Mouse (Mus musculus) CD4-positive, CD25-positive, alpha-beta regulatory T cell, adult 2 months (primary cell): ENCODE results near the gene Ep300.
"Not testable (repeated sequence)": the region's sequence is repeated elsewhere in the genome, so short reads cannot be mapped to it uniquely, and the experiment has no call there.

Experiments
- DNase-seq: peaks from one replicate; pipeline ENCODE4 v3.0.0-alpha.2; 2012; ENCODE audit warnings: low read depth, low spot score

Gene Ep300

GRCm38 (mm10) chr15:81594146-81594696, 9.1 kb downstream of the Ep300 start:
- DNase-seq = no peak

GRCm38 (mm10) chr15:81598742-81599141, 13.6 kb downstream of the Ep300 start:
- DNase-seq = not testable (repeated sequence)

GRCm38 (mm10) chr15:81605241-81605640, 20.1 kb downstream of the Ep300 start:
- no peak for DNase-seq

DNA sequence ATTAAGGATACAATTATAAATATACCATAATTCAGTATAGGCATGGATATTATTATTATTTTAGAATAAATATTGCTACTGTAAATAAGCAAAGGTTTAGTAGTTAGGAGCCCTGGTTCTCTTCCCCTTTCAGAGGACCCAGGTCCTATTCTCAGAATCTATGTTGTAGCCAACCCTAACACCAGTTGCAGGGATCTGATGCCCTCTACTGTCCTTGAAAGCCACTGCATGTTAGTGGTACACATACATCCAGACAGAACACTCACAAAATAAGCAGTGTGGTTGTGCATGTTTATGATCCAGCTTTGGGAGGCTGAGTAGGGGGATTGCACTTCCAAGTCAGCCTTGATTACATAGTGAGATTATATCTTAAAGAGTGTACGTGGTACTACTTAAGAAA, 21.5 kb downstream of the Ep300 start:
- peak; percentile 74 for DNase-seq

GRCm38 (mm10) chr15:81649516-81650455, 64.6 kb downstream of the Ep300 start:
- no peak for DNase-seq

GRCm38 (mm10) chr15:81650636-81651035, 65.5 kb downstream of the Ep300 start:
- no peak for DNase-seq

DNA sequence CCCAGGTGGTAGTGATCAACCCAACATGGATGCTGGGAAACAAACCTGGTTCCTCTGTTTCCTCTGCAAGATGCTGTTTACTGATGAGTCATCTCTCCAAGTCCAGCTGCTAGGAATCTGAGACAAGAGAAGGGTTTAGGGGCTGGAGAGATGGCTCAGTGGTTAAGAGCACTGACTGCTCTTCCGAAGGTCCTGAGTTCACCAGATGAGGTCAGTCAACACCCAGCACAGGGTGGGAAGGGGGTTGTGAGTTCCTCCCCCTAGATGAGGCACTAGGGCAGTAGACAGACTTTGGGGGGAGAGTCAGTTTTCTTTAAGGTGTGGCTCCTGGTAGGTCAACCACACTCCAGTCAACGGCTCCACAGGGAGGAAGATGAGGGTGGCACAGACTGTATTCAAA, 76.5 kb downstream of the Ep300 start:
- no peak for DNase-seq

GRCm38 (mm10) chr15:81663281-81663680, 78.1 kb downstream of the Ep300 start:
- DNase-seq = no peak

GRCm38 (mm10) chr15:81663697-81664561, 78.8 kb downstream of the Ep300 start, which contains the start of gene L3mbtl2:
Gene L3mbtl2 (plus strand): TSS chr15:81663889.
- DNase-seq = peak; percentile 95

DNA sequence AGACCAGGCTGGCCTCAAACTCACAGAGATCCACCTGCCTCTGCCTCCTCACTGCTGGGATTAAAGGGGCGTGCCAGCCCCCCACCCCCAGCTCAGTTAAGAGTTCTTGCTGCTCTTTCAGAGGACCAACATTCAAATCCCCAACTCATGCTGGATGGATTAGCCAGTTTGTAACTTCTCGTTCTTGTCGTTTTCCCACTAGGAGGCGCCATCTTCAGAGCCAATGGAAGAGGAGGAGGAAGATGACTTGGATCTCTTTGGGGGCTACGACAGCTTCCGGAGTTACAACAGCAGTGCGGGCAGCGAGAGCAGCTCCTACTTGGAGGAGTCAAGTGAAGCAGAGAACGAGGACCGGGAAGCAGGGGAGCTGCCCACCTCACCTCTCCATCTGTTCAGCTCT, 81.8 kb downstream of the Ep300 start:
- DNase-seq = peak; percentile 31

DNA sequence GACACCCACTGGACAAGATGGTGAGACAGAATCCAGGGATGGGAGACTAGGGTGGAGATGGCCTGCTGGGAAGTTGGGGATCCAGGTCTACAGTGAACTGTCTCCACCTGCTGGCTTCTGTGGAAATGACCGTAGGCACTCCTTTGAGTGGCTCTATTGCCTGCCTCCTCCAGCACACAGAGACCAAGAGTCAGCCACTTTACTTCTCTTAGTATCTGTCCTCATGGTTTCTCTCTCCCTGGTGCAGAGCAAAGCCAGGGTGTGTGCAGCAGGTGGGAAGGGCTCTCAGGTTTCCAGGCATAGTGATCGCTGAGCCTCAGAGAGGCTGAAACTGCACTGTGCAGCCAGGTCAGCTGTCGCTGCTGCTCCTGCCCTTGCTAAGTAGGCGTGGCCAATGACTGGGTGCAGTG, 85.1 kb downstream of the Ep300 start:
- DNase-seq = peak; percentile 59

DNA sequence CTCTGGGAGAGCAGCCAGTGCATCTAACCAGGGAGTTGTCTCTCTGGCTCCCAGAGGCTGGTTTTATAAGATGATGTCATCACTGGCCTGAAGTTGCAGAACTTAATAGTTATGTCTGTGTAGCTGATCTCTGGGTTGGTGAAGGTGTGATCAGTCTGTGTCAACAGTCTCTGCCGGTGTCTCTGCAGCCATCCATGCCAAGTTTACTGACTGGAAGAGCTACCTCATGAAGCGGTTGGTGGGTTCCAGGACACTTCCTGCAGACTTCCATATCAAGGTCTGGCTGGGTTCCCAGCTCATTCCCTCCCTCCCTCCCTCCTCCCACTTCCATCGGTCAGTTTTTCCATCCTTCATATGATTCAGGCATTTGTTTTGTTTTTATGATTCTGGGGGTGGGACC, 91.5 kb downstream of the Ep300 start:
- no peak for DNase-seq

DNA sequence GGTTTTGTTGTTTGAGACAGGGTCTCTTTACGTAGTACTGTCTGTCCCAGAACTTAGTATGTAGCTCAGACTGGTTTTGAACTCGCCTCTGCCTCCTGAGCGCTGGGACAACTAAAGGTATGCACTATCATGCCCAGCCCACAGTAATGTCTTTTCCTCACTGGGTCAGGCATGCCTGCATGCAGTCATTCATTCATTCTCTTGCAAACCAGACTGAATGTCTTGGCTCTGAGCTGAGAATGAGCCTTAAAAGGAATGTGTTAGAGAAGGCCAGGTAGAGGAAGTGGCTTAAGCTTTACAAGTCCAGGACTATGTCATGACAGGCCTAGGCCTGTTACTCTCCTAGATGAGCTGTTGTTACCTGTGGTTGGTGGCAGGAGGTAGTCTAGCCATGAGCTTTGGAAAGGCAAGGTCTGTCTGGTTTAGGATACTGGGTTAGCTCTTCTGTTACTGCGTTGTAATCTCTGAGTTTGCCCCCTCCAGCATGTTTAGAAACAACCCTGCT, 95.2 kb downstream of the Ep300 start:
- DNase-seq = no peak

DNA sequence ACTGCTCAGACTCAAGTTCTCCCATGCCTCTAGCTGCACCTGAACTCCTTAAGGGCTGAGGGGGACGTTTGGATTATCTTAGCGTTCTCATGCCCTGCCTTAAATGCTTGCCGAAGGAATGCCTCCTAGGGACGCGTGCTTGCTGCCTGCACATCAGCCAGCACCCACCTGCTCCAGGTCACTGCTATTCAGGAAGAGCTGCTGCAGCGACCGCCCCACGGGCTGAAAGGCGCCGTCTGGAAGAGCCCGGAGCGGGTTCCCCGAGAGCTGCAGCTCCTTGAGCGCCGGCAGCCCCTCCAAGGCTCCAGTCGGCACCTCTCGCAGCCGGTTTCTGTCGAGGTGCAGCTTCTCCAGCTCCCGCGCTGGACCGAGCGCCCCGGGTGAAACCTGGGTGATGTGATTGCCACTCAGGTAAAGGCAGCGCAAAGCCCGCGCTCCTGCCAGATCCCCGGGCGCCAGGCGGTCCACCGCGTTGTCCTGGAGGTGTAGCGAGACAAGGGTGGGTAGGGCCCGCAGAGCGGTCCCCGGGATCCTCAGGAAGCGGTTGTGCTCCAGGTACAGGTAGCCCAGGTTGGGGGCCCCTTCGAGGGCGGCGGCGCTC, 108.3 kb downstream of the Ep300 start:
- no peak for DNase-seq

DNA sequence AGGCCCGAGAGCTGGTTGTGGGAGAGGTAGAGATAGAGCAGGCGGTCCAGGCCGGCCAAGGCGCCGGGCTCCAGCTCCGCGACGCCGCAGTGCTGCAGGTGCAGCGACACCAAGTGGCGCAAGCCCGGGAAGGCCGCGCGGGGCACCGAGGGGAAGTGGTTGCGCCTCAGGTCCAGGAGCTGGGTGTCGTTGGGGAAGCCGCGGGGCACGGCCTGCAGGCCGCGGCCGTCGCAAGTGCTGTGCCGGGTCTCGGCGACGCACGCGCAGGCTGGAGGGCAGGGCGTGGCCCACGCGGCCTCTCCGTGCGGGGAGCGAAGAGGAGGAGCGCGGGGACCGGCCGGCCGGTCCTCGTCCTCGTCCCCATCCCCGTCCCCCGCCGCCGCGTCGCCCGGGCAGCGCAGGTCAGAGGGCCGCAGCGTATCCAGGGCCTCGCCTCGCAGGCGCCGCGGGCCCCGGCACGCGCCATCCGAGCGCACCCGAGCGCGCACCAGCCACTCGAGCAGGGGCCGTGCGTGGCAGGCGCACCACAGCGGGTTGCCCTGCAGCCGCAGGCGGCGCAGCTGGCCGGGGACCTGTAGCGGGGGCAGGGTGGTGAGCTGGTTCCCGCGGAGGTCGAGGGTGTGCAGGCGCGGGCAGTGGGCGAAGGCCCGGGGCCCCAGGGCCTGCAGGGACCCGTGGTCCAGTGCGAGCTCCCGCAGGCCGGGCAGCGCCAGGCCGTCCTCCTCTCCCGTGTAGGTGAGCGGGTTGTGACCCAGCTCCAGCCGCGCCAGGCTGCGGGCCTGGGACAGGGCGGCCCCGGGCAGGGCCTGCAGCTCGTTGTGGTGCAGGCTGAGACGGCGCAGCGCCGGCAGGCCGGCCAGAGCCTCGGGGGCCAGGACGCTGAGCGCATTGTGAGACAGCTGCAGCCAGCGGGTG, 109.1 kb downstream of the Ep300 start:
- DNase-seq = peak; percentile 80

- DNase-seq = no peak
Measured at GRCm38 (mm10) chr15:81694891-81695290, 109.7 kb downstream of the Ep300 start.

GRCm38 (mm10) chr15:81697175-81697574, 112.0 kb downstream of the Ep300 start, which contains the start of gene Chadl:
Gene Chadl (minus strand): TSS chr15:81697287.
- no peak for DNase-seq

- DNase-seq = peak; percentile 75
Measured at GRCm38 (mm10) chr15:81697847-81698246, 112.7 kb downstream of the Ep300 start.

DNA sequence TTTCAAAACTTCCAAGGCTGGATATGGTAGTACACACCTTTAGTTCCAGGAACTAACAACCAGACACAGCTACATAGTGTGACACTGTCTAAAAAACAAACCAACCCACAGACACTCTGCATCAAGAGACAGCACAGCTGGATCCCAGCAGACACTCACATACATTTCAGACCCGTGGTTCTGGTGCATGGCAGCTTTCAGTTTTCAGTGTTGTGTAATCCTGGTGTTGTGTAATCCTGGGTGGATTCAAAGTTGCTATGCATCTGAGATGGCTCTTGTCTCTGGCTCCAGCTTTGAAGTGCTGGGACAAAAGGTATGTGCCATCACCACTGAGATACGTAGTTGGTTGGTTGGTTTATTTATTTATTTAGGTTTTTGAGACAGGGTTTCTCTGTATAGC, 113.4 kb downstream of the Ep300 start:
- no peak for DNase-seq

GRCm38 (mm10) chr15:81700161-81700560, 115.0 kb downstream of the Ep300 start:
- DNase-seq = no peak
